Mouse (Mus musculus): ENCODE measurements around the gene Las1l.

DNA sequence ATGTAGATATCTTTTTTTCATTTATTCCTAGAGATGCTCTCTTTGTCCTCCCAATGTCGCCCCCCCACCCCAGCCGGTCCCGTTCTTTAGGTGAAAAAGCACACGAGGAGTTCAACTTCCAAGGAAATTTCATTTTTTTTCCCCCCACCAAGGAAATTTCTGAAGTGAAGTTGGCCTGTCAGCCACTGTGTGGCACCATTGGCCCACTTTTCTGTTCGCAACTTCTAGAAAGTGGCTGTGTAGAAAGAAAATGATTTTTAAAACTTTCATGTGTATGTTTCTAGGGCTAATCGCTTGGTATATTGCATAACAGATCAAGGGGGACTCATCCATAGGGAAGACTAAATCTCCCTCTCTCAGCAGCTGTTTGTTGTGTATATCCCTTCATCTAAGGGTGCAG is 49.6 kb upstream of the Las1l start:
- no peak for TF ChIP-seq ZNF384 (IDR thresholded peaks at IDR 0.05; ENCODE audit: low read depth, low read length)
- no peak for TF ChIP-seq MAFK (IDR thresholded peaks at IDR 0.05; ENCODE audit: insufficient read depth, low read depth, low read length)
- no peak for TF ChIP-seq HCFC1 (IDR thresholded peaks at IDR 0.05; ENCODE audit: borderline replicate concordance, insufficient read depth, low read length)
